Comparison of ENCODE assay signal across 8 mouse cellular contexts in genomic region chr17:24479431-24479830, GRCm38 (mm10). TPM values are rescaled to one million over a fixed set of nuclear protein-coding genes. Genes with fewer than 3 reads are reported as not detected.
A peak's percentile ranks its signal among the peaks of the same experiment; 100 is the strongest.
DNase-seq lines count a peak whose midpoint lies in the region; ATAC-seq and TF ChIP-seq lines count a peak whose summit lies in the region.

No protein-coding gene starts in this region.

- H3K4me2 ChIP-seq in forebrain, postnatal 0 days (ENCODE audit: low read depth), result no peak overlapping the region; the same call in 1 of the 2 replicates
- peak overlapping the region; percentile 75 for H3K4me2 ChIP-seq in liver, embryonic 16.5 days (ENCODE audit: low read depth, low read length)

- H3K9ac ChIP-seq in forebrain, postnatal 0 days, result peak overlapping the region; percentile 74; the same call in 1 of the 2 replicates
- H3K9ac ChIP-seq in liver, embryonic 16.5 days (ENCODE audit: low read depth, low read length), result no peak overlapping the region

- peaks cover 36% of the 10 kb centered on the region for H3K36me3 ChIP-seq in heart, embryonic 10.5 days
- H3K36me3 ChIP-seq in E14TG2a.4 (ENCODE audit: insufficient read depth, low read length), result peaks cover 37% of the 10 kb centered on the region
- H3K36me3 ChIP-seq in forebrain, postnatal 0 days (ENCODE audit: insufficient read depth), result peaks cover 29% of the 10 kb centered on the region
- peaks cover 25% of the 10 kb centered on the region for H3K36me3 ChIP-seq in liver, embryonic 16.5 days (ENCODE audit: control insufficient read depth, insufficient read depth)
- H3K36me3 ChIP-seq in thymus, adult 2 months (ENCODE audit: control insufficient read depth, insufficient read depth, low read length), result peaks cover 22% of the 10 kb centered on the region

- H3K27me3 ChIP-seq in heart, embryonic 10.5 days (ENCODE audit: insufficient read depth, poor library complexity, severe bottlenecking), result no peaks in the 10 kb centered on the region
- no peaks in the 10 kb centered on the region for H3K27me3 ChIP-seq in E14TG2a.4 (ENCODE audit: insufficient read depth, low read length)
- H3K27me3 ChIP-seq in forebrain, postnatal 0 days (ENCODE audit: insufficient read depth, low read length), result no peaks in the 10 kb centered on the region
- H3K27me3 ChIP-seq in liver, embryonic 16.5 days (ENCODE audit: control insufficient read depth, insufficient read depth, low read depth, low read length), result no peaks in the 10 kb centered on the region
- no peaks in the 10 kb centered on the region for H3K27me3 ChIP-seq in thymus, adult 2 months (ENCODE audit: control insufficient read depth, insufficient read depth, low read length)

- DNase-seq in heart, embryonic 10.5 days (ENCODE audit: low spot score), result no peak
- no peak for DNase-seq in heart, adult 8-10 months (ENCODE audit: low spot score)
- DNase-seq in forebrain, postnatal 0 days, result no peak
- no peak for DNase-seq in adrenal gland, adult (ENCODE audit: inconsistent age in 2 of 2, low spot score in 1 of 2)
- no peak for DNase-seq in thymus, adult 2 months
- DNase-seq in urinary bladder, postnatal 25 days (ENCODE audit: low spot score), result no peak

- TF ChIP-seq POLR2A in thymus, adult 2 months (IDR thresholded peaks at IDR 0.05; ENCODE audit: control insufficient read depth, extremely low read depth, insufficient read depth, low read length, poor library complexity), result no peak

- H3K4me3 ChIP-seq in heart, embryonic 10.5 days, result peak overlapping the region; percentile 82
- peak overlapping the region; percentile 99 for H3K4me3 ChIP-seq in E14TG2a.4 (replicated peaks; ENCODE audit: low read length)
- peak overlapping the region; percentile 78 for H3K4me3 ChIP-seq in forebrain, postnatal 0 days (ENCODE audit: low read depth, low read length)
- peak overlapping the region; percentile 74 for H3K4me3 ChIP-seq in liver, embryonic 16.5 days (ENCODE audit: low read depth, low read length)
- H3K4me3 ChIP-seq in thymus, adult 2 months (ENCODE audit: control insufficient read depth, insufficient read depth, low read length), result no peak overlapping the region

- TF ChIP-seq CTCF in E14TG2a.4 (conservative IDR thresholded peaks at IDR 0.05; ENCODE audit: low read length), result no peak
- TF ChIP-seq CTCF in forebrain, postnatal 0 days (IDR thresholded peaks at IDR 0.05; ENCODE audit: low read depth), result no peak
- no peak for TF ChIP-seq CTCF in thymus, adult 2 months (IDR thresholded peaks at IDR 0.05; ENCODE audit: borderline replicate concordance, control insufficient read depth, extremely low read depth, insufficient read depth, low read length, poor library complexity)

- WGBS in heart, embryonic 10.5 days, result 32% methylated on average over 1 of the region's 1 CpGs
- 13% methylated on average over 1 of the region's 1 CpGs for WGBS in forebrain, postnatal 0 days
- 12% methylated on average over 1 of the region's 1 CpGs for whole genome bisulfite sequencing in liver, embryonic 16.5 days (ENCODE audit: insufficient replicate concordance)
- 19% methylated on average over 1 of the region's 1 CpGs for WGBS in thymus, adult 2 months

- H3K9me3 ChIP-seq in heart, embryonic 10.5 days, result no peaks in the 10 kb centered on the region
- H3K9me3 ChIP-seq in E14TG2a.4 (ENCODE audit: low read length), result no peaks in the 10 kb centered on the region
- no peaks in the 10 kb centered on the region for H3K9me3 ChIP-seq in forebrain, postnatal 0 days (ENCODE audit: low read length)
- H3K9me3 ChIP-seq in liver, embryonic 16.5 days (replicated peaks; ENCODE audit: control insufficient read depth, low read length), result no peaks in the 10 kb centered on the region

- no peak for ATAC-seq in forebrain, postnatal 0 days
- no peak for ATAC-seq in liver, embryonic 16.5 days (ENCODE audit: low read depth)

- H3K4me1 ChIP-seq in heart, embryonic 10.5 days, result peaks cover 19% of the 10 kb centered on the region
- peaks cover 42% of the 10 kb centered on the region for H3K4me1 ChIP-seq in E14TG2a.4 (replicated peaks; ENCODE audit: low read depth, low read length)
- peaks cover 8% of the 10 kb centered on the region; the same call in 1 of the 2 replicates for H3K4me1 ChIP-seq in forebrain, postnatal 0 days (ENCODE audit: insufficient read depth)
- H3K4me1 ChIP-seq in liver, embryonic 16.5 days (ENCODE audit: control insufficient read depth, low read depth, low read length), result peaks cover 14% of the 10 kb centered on the region
- peaks cover 8% of the 10 kb centered on the region for H3K4me1 ChIP-seq in thymus, adult 2 months (replicated peaks; ENCODE audit: control insufficient read depth, insufficient read depth, low read length)

- H3K27ac ChIP-seq in heart, embryonic 10.5 days, result peak overlapping the region; percentile 98; the same call in 1 of the 2 replicates
- H3K27ac ChIP-seq in forebrain, postnatal 0 days (ENCODE audit: low read depth, low read length), result no peak overlapping the region
- no peak overlapping the region for H3K27ac ChIP-seq in liver, embryonic 16.5 days (ENCODE audit: low read length)
- no peak overlapping the region for H3K27ac ChIP-seq in thymus, adult 2 months (ENCODE audit: control insufficient read depth, insufficient read depth, low read length)

RNA-seq across cellular contexts. Expression of gene Mlst8, which starts 0.6 kb away (rescaled TPM):
- polyA plus RNA-seq in heart, embryonic 10.5 days (2016; fragmentation: Nextera tagmentation; extraction: Ambion mirVana), result 22.3 and 22.7 TPM in 2 replicates
- 10 to 100 TPM; 10.5 to 11.8 (median 11.0) TPM for total RNA-seq in heart, adult 8-10 months (2022)
- 36.5 and 45.5 TPM in 2 replicates for total RNA-seq in forebrain, postnatal 0 days (2014; rRNA removed)
- 23.9 and 28.2 TPM in 2 replicates for polyA plus RNA-seq in forebrain, postnatal 0 days (2015; fragmentation: Nextera tagmentation; extraction: Ambion mirVana)
- polyA plus RNA-seq in liver, embryonic 16.5 days (2015; fragmentation: Nextera tagmentation; extraction: Ambion mirVana), result 11.8 and 11.9 TPM in 2 replicates
- polyA plus RNA-seq in thymus, adult 2 months (2012; rRNA removed), result 78.9 and 84.5 TPM in 2 replicates

RNA-seq across cellular contexts. Expression of gene Bricd5, which starts 5.7 kb away (rescaled TPM):
- polyA plus RNA-seq in heart, embryonic 10.5 days (2016; fragmentation: Nextera tagmentation; extraction: Ambion mirVana), result 0.48 and 0.69 TPM in 2 replicates
- under 1 TPM in 2 of 4 experiments, not detected in 2; 0.28 to 0.31 TPM for total RNA-seq in heart, adult 8-10 months (2022)
- total RNA-seq in forebrain, postnatal 0 days (2014; rRNA removed), result 1.2 and 2.0 TPM in 2 replicates
- 1.6 and 4.3 TPM in 2 replicates for polyA plus RNA-seq in forebrain, postnatal 0 days (2015; fragmentation: Nextera tagmentation; extraction: Ambion mirVana)
- polyA plus RNA-seq in liver, embryonic 16.5 days (2015; fragmentation: Nextera tagmentation; extraction: Ambion mirVana), result not detected in 2 replicates
- polyA plus RNA-seq in thymus, adult 2 months (2012; rRNA removed), result 0.57 and 0.97 TPM in 2 replicates

RNA-seq across cellular contexts. Expression of gene Caskin1, which starts 9.0 kb away (rescaled TPM):
- polyA plus RNA-seq in heart, embryonic 10.5 days (2016; fragmentation: Nextera tagmentation; extraction: Ambion mirVana), result 0.71 and 1.4 TPM in 2 replicates
- under 1 TPM; 0.16 to 0.23 (median 0.19) TPM for total RNA-seq in heart, adult 8-10 months (2022)
- total RNA-seq in forebrain, postnatal 0 days (2014; rRNA removed), result 90.0 and 113 TPM in 2 replicates
- 14.9 and 25.3 TPM in 2 replicates for polyA plus RNA-seq in forebrain, postnatal 0 days (2015; fragmentation: Nextera tagmentation; extraction: Ambion mirVana)
- 0.08 and 0.13 TPM in 2 replicates for polyA plus RNA-seq in liver, embryonic 16.5 days (2015; fragmentation: Nextera tagmentation; extraction: Ambion mirVana)
- 0.15 and 0.20 TPM in 2 replicates for polyA plus RNA-seq in thymus, adult 2 months (2012; rRNA removed)

RNA-seq across cellular contexts. Expression of gene Pgp, which starts 9.2 kb away (rescaled TPM):
- 86.3 and 91.2 TPM in 2 replicates for polyA plus RNA-seq in heart, embryonic 10.5 days (2016; fragmentation: Nextera tagmentation; extraction: Ambion mirVana)
- total RNA-seq in heart, adult 8-10 months (2022), result 10 to 100 TPM; 39.9 to 44.4 (median 41.4) TPM
- total RNA-seq in forebrain, postnatal 0 days (2014; rRNA removed), result 37.8 and 39.5 TPM in 2 replicates
- polyA plus RNA-seq in forebrain, postnatal 0 days (2015; fragmentation: Nextera tagmentation; extraction: Ambion mirVana), result 68.1 and 72.5 TPM in 2 replicates
- polyA plus RNA-seq in liver, embryonic 16.5 days (2015; fragmentation: Nextera tagmentation; extraction: Ambion mirVana), result 48.2 and 49.0 TPM in 2 replicates
- polyA plus RNA-seq in thymus, adult 2 months (2012; rRNA removed), result 58.8 and 65.4 TPM in 2 replicates

RNA-seq across cellular contexts. Expression of gene E4f1, which starts 9.3 kb away (rescaled TPM):
- polyA plus RNA-seq in heart, embryonic 10.5 days (2016; fragmentation: Nextera tagmentation; extraction: Ambion mirVana), result 27.1 and 30.3 TPM in 2 replicates
- 10 to 100 TPM; 11.2 to 14.7 (median 11.9) TPM for total RNA-seq in heart, adult 8-10 months (2022)
- 34.2 and 37.5 TPM in 2 replicates for total RNA-seq in forebrain, postnatal 0 days (2014; rRNA removed)
- polyA plus RNA-seq in forebrain, postnatal 0 days (2015; fragmentation: Nextera tagmentation; extraction: Ambion mirVana), result 9.2 and 25.6 TPM in 2 replicates
- 11.4 and 12.3 TPM in 2 replicates for polyA plus RNA-seq in liver, embryonic 16.5 days (2015; fragmentation: Nextera tagmentation; extraction: Ambion mirVana)
- polyA plus RNA-seq in thymus, adult 2 months (2012; rRNA removed), result 166 and 188 TPM in 2 replicates
